Mouse (Mus musculus): Measurements from ENCODE around the gene Nav1. TPM values are rescaled to one million over a fixed set of nuclear protein-coding genes. Genes with fewer than 3 reads are reported as not detected.

Gene Nav1
- polyA plus RNA-seq, 1 experiment, result 26.8 TPM

DNA sequence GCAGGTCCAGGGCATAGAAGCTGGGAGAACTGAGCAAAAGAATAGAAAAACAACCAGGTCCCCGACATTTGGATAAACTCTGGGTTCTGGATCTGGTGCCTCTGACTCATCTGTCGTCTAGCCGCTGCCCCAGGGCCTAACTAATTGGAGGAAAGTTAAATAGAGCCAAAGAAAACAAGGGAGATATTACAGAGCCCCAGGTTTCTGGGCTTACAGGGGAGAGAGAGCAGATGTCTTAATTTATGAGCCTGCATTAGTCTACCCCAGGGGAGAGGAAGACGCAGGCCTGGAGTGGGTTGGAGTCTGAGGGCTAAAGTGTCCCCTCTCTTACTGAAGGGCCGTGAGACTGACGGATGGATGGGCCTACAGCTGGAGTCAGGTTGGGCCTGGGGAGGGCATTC, 29.0 kb upstream of the Nav1 start:
- WGBS, result 65% methylated on average over 6 of the region's 6 CpGs
- Histone ChIP-seq H3K4me1 (ENCODE audit: control insufficient read depth, insufficient read depth, low read length) (no peaks in the 10 kb centered on the region), H3K4me3 (replicated peaks; ENCODE audit: insufficient read depth, low read depth, low read length) (no peak overlapping the region), H3K27me3 (ENCODE audit: control insufficient read depth, insufficient read depth, low read length) (no peaks in the 10 kb centered on the region), H3K27ac (ENCODE audit: insufficient read depth, low read length) (no peak overlapping the region)
- DNase-seq, result peak in 1 of 2 experiments; percentile 15
- TF ChIP-seq CTCF (IDR thresholded peaks at IDR 0.05; ENCODE audit: borderline replicate concordance, insufficient read depth, low read depth, low read length) (no peak), POLR2A (IDR thresholded peaks at IDR 0.05; ENCODE audit: borderline replicate concordance, insufficient read depth, low read length) (no peak)

GRCm38 (mm10) chr1:135635323-135636064, 28.4 kb upstream of the Nav1 start:
- Histone ChIP-seq H3K27ac (ENCODE audit: insufficient read depth, low read length) (no peak overlapping the region), H3K4me1 (ENCODE audit: control insufficient read depth, insufficient read depth, low read length) (no peaks in the 10 kb centered on the region), H3K27me3 (ENCODE audit: control insufficient read depth, insufficient read depth, low read length) (no peaks in the 10 kb centered on the region), H3K4me3 (replicated peaks; ENCODE audit: insufficient read depth, low read depth, low read length) (no peak overlapping the region)
- no peak for DNase-seq
- 81% methylated on average over 11 of the region's 11 CpGs for WGBS
- no peak for TF ChIP-seq POLR2A (IDR thresholded peaks at IDR 0.05; ENCODE audit: borderline replicate concordance, insufficient read depth, low read length)
- no peak for TF ChIP-seq CTCF (IDR thresholded peaks at IDR 0.05; ENCODE audit: borderline replicate concordance, insufficient read depth, low read depth, low read length)

DNA sequence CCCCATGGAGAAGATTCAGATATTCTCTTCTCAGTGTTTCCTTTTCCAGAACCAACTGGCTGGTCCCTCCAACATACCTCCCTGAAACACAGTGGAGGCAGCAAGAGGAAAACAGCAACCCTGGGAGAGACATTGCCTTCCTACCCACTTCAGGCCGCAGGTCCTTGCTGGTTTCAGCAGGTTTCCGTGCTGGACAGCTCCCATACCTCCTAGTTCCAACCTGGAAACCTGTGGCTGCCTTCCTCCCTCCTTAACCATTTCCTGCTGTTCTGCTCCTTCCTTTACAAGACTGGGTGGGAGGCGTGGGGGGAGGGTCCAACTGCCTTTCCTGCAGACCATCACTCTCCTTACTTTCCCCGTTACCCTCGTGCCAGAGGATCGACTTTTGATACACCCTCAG, 27.7 kb upstream of the Nav1 start:
- no peak for DNase-seq
- no peaks in the 10 kb centered on the region for H3K27me3 ChIP-seq (ENCODE audit: control insufficient read depth, insufficient read depth, low read length)
- H3K27ac ChIP-seq (ENCODE audit: insufficient read depth, low read length), result no peak overlapping the region
- 87% methylated on average over 6 of the region's 6 CpGs for WGBS
- TF ChIP-seq POLR2A (IDR thresholded peaks at IDR 0.05; ENCODE audit: borderline replicate concordance, insufficient read depth, low read length), result no peak
- no peak for TF ChIP-seq CTCF (IDR thresholded peaks at IDR 0.05; ENCODE audit: borderline replicate concordance, insufficient read depth, low read depth, low read length)
- H3K4me1 ChIP-seq (ENCODE audit: control insufficient read depth, insufficient read depth, low read length), result no peaks in the 10 kb centered on the region
- no peak overlapping the region for H3K4me3 ChIP-seq (replicated peaks; ENCODE audit: insufficient read depth, low read depth, low read length)

- 100% methylated on average over 2 of the region's 2 CpGs for WGBS
These were observed 26.8 kb upstream of the Nav1 start for GRCm38 (mm10) chr1:135633884-135634283.

GRCm38 (mm10) chr1:135633478-135633877, 26.4 kb upstream of the Nav1 start:
- H3K4me3 ChIP-seq (replicated peaks; ENCODE audit: insufficient read depth, low read depth, low read length), result no peak overlapping the region
- TF ChIP-seq POLR2A (IDR thresholded peaks at IDR 0.05; ENCODE audit: borderline replicate concordance, insufficient read depth, low read length), result no peak
- no peak for TF ChIP-seq CTCF (IDR thresholded peaks at IDR 0.05; ENCODE audit: borderline replicate concordance, insufficient read depth, low read depth, low read length)
- no peaks in the 10 kb centered on the region for H3K27me3 ChIP-seq (ENCODE audit: control insufficient read depth, insufficient read depth, low read length)
- WGBS, result 92% methylated on average over 4 of the region's 4 CpGs
- no peaks in the 10 kb centered on the region for H3K4me1 ChIP-seq (ENCODE audit: control insufficient read depth, insufficient read depth, low read length)
- no peak overlapping the region for H3K27ac ChIP-seq (ENCODE audit: insufficient read depth, low read length)
- no peak for DNase-seq

More at GRCm38 (mm10) chr1:135633884-135634283, 26.8 kb upstream of the Nav1 start:
- Histone ChIP-seq H3K27me3 (ENCODE audit: control insufficient read depth, insufficient read depth, low read length) (no peaks in the 10 kb centered on the region), H3K27ac (ENCODE audit: insufficient read depth, low read length) (no peak overlapping the region), H3K4me1 (ENCODE audit: control insufficient read depth, insufficient read depth, low read length) (no peaks in the 10 kb centered on the region), H3K4me3 (replicated peaks; ENCODE audit: insufficient read depth, low read depth, low read length) (no peak overlapping the region)
- TF ChIP-seq CTCF (IDR thresholded peaks at IDR 0.05; ENCODE audit: borderline replicate concordance, insufficient read depth, low read depth, low read length), result no peak
- no peak for TF ChIP-seq POLR2A (IDR thresholded peaks at IDR 0.05; ENCODE audit: borderline replicate concordance, insufficient read depth, low read length)
- no peak for DNase-seq

GRCm38 (mm10) chr1:135632199-135632598, 25.1 kb upstream of the Nav1 start:
- DNase-seq, result no peak
- Histone ChIP-seq H3K27me3 (ENCODE audit: control insufficient read depth, insufficient read depth, low read length) (no peaks in the 10 kb centered on the region), H3K27ac (ENCODE audit: insufficient read depth, low read length) (no peak overlapping the region), H3K4me1 (ENCODE audit: control insufficient read depth, insufficient read depth, low read length) (no peaks in the 10 kb centered on the region), H3K4me3 (replicated peaks; ENCODE audit: insufficient read depth, low read depth, low read length) (no peak overlapping the region)
- WGBS, result 100% methylated on average over 1 of the region's 1 CpGs
- TF ChIP-seq CTCF (IDR thresholded peaks at IDR 0.05; ENCODE audit: borderline replicate concordance, insufficient read depth, low read depth, low read length) (no peak), POLR2A (IDR thresholded peaks at IDR 0.05; ENCODE audit: borderline replicate concordance, insufficient read depth, low read length) (no peak)

DNA sequence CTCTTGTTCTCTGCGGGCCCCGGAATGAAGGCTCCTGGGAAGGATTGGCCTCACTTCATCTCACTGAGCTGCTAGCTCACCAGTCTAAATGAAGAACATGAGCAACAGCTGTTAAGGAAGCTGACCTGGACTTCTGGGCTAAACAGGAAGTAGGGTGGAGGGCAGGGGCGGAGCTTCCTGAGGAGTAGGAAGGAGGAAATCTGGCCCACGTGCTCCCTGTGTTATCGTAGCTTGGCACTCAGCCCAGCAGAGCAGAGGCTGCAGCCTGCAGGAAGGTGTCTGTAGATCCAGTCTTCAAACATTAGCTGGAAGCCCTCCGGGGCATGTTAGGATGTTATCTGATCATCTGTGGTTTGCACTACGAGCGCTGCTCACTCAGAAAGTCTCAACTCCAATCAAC, 24.4 kb upstream of the Nav1 start:
- DNase-seq, result no peak
- no peaks in the 10 kb centered on the region for H3K27me3 ChIP-seq (ENCODE audit: control insufficient read depth, insufficient read depth, low read length)
- no peak overlapping the region for H3K27ac ChIP-seq (ENCODE audit: insufficient read depth, low read length)
- 62% methylated on average over 8 of the region's 8 CpGs for WGBS
- H3K4me3 ChIP-seq (replicated peaks; ENCODE audit: insufficient read depth, low read depth, low read length), result no peak overlapping the region
- no peak for TF ChIP-seq CTCF (IDR thresholded peaks at IDR 0.05; ENCODE audit: borderline replicate concordance, insufficient read depth, low read depth, low read length)
- no peak for TF ChIP-seq POLR2A (IDR thresholded peaks at IDR 0.05; ENCODE audit: borderline replicate concordance, insufficient read depth, low read length)
- no peaks in the 10 kb centered on the region for H3K4me1 ChIP-seq (ENCODE audit: control insufficient read depth, insufficient read depth, low read length)

DNA sequence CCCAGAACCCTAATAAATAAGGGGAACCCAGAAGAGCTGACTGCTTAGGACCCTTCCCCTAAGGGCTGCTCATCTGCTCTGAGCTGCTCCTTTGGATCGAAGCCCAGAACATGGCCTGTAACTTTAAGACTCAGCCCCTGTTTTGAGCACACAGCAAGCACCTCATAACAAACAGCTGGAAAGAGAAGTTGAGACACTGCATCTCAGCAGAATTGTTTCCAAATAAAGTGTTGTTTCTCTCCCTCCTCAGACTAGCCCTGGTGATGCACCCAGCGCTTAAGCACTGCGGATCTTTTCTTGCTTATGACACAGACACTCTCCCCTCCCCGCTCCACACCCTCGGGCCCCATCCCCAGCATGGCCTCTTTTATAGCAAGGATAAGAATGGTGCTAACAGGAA, 22.8 kb upstream of the Nav1 start:
- Histone ChIP-seq H3K4me3 (replicated peaks; ENCODE audit: insufficient read depth, low read depth, low read length) (no peak overlapping the region), H3K27me3 (ENCODE audit: control insufficient read depth, insufficient read depth, low read length) (no peaks in the 10 kb centered on the region), H3K27ac (ENCODE audit: insufficient read depth, low read length) (no peak overlapping the region), H3K4me1 (ENCODE audit: control insufficient read depth, insufficient read depth, low read length) (no peaks in the 10 kb centered on the region)
- 86% methylated on average over 5 of the region's 5 CpGs for WGBS
- no peak for TF ChIP-seq CTCF (IDR thresholded peaks at IDR 0.05; ENCODE audit: borderline replicate concordance, insufficient read depth, low read depth, low read length)
- no peak for TF ChIP-seq POLR2A (IDR thresholded peaks at IDR 0.05; ENCODE audit: borderline replicate concordance, insufficient read depth, low read length)
- DNase-seq, result no peak
